Mouse (Mus musculus) spleen, postnatal 36 days (tissue): Measurements from ENCODE around the gene 4933400A11Rik.

ENCODE experiments used
- DNase-seq, 2 experiments: peaks; one replicate each; pipeline ENCODE4 v3.0.0; 2022; ENCODE audit warnings: low spot score in 2 of 2, mixed read lengths in 1 of 2

Gene 4933400A11Rik

DNA sequence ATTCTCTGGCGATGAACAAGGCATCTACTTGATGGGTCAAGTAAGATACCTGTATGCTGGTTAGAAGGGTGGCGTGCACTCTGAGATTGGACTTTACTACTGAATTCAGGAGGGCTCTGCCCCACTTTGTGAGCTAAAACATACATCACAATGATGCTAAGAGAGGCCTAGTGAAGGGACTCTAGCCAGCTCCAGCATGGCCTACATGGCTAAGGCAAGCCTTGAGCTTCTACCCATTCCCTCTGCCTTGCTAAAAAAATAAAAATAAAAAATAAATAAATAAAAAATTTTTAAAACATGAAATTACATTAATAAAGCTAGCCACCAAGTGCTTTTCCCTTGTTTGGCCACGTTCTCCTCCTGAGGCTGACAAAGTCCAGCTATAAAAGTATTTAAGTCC is at the start of gene 4933400A11Rik:
Gene 4933400A11Rik (minus strand): TSS at position 101 of the 400 bp plus-strand sequence.
- DNase-seq = no peak

DNA sequence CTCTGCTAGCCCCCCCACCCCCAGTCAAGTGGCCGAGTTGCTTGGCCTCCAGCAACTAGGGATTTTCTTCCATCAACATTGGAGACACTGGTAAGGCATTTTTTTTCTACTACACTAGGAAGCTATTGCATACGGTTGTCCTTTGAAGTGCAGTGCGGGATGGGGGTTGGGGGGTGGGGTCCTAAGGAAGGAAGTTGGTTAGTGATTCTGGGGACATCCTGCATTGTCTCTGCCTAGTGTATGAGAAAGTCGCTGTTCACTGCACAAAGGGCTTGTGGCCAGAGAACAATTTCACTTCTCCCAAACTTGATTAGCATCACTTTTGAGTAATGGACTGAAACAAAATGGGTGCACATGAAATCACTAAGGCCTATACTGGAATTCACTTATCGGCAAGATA is 48.7 kb upstream of the 4933400A11Rik start:
- no peak for DNase-seq

DNA sequence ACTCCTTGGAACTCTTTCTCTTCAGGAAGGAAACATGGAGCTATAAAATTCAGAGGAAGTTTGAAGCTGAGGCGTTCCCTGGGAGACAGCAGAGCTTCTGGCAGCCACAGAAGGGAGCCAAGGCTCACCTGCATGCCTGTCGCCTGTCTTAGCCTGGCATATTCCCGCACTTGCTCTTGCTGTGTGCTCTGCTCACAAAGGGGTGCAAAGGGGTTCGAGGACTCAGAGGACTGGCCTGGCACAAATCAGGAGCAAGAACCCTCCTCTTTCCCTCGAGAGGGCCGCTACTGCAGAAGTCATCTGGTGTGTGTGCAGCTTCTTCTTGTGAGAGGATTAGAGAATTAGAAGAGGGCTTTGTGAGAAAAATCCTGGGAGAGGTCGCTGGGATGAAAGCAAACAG is 48.3 kb upstream of the 4933400A11Rik start:
- DNase-seq = no peak

DNA sequence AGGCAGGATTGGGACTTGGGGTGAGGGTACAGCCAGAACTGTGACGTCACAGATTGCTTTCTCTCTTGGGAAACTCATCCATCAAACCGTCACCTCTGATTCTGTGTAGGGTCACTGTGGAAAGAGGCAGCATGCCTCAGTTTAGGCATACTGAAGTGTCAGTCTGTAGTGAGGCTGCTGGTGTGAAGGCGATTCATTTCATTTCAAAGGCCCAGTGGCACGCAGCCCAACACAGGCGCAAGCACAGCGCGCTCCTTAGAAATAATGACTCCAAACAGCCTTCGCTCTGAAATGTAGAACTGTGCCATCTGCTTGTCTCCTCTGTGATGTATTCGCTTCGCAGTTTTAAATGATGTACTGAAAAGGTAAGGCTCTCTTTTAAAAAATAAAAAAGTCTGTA is 47.5 kb upstream of the 4933400A11Rik start:
- DNase-seq = no peak

DNA sequence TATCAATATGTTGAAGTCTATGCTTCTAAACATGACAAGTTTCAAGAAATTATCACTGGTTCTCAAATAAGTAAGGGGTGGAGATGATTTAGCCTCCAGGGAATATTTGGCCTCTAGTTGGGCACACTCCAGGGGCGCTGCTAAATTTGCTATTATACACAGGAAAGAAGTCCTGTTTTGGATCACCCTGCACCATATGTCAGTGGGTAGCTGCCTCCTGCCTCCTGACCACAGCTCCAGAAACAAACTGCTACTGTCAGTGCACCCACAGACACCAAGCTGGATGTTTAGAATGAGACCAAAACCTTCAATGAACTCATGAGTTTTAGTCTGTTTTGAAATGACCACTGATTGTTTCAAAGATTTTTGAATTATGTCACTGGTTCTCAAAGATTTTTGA is 34.2 kb upstream of the 4933400A11Rik start:
- DNase-seq = no peak

DNA sequence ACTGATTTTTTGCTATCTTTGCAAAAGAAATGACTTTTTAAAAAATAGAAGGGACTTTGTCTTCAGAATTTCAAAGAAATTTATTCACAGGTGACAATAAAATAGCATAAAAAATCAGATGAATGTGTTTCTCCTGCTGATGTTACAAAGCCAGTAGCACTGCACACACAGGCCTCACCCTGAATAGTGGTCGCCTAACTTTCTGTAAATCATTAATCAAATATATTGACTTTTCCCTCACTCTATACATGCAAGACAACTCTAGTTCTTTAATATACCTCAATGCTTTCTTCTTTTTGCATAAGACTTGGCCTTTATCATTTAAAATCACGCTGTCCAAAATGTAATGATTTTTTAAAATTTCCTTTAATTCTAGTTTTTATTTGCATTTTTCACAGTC is 32.3 kb upstream of the 4933400A11Rik start:
- no peak for DNase-seq

DNA sequence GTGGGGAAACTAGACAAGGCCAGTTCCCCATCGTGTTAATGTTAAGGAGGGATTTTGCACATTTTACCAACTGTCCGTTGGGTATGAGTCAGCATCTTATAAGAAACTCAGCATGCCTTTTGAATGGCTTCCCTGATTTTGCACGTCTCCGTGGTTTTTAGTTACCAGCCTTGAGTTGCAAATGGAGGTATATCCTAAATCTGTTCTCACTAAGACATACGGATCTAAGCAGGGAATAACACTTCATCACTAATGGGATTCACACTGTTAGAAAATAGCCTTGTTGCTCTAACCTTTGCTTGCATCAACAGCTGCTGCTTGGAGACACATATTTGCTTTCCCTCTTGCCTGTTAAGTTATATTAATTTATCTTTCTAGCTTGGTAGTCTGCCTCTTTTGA is 31.9 kb upstream of the 4933400A11Rik start:
- DNase-seq = no peak

DNA sequence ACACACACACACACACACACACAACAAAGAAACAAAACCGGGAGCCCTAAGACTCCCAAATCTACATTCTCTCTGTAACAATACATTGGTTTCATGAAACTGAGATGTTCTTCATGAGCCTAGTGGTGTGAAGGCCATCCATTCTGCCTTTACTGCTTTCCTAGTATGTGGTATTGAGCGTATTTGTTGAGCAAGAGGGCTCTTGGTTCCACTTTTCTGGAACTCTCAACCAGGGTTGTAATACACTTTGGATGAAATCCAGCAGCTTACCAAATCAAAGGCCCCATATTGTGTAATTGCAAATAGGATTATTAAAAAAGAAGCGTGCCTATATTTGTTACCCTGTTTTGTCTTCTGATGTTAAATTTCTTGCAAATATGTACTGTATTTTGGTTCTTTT is 28.3 kb upstream of the 4933400A11Rik start:
- DNase-seq = no peak

DNA sequence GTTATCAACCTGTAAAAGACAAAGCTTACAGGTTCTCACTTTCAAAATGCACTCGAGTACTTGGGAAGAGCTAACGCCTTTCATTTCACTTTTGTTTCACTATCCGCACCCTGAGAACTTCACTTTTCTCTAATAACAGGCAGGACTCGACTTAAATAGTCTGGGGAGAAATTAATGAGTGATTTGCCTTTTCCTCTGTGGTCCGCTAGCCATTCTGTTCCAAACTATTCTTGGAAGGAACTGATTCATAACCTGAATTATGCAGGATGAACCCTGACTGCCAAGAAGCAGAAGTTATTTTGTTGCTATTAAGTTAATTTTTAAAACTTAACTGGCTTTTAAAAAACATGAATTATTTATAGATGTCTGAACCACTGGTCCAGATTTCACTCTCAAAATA is 26.4 kb upstream of the 4933400A11Rik start:
- no peak for DNase-seq

DNA sequence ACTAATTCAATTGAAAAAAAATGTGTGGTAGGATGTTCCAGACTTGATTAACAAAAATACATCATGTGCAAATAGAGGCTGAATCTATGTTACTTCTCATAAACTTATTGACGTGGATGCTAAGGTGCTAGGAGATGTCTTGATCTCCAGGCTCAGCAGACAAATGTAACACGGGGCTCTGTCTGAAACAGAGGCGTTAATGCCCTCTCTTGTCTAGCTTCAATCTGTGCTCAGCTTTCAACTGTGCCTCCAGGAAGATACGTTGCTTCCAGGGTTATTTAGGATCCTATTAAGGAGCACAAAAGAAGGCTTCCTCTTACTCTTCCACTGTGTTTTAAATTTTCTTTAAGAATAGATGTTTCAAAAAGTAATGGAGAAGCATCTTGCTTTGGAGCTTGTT is 20.8 kb upstream of the 4933400A11Rik start:
- no peak for DNase-seq

DNA sequence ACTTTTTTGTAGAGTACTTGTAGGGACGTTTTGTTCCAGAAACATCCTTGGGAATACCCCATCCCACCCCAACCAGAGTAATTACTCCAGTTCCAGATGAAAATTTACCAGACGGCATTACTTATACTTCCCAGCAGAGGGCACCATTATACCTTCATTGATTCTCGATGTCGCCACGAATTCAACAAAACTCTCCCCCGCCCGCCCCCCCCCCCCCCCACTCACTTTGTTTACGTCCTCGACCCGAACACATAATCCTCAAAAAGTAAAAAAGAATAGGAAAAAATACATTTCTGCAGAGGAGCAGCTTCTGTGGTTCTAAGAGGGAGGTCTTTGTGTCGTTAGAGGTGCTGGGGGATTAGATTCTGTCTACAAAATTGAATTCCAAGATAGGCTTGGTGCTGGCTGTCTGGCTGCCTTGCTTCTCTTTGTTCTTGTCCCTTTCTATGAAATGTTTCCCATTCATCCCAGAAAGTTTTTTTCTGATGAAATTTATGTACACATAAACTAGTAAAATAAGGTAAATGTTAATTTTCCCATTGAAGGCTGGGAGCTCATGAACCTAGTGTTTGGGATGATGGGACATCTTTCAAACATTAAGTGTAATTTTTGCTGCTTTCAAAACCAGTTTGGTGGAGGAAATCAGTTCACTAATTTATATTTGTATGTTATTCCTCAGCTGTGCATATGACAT is 19.7 kb upstream of the 4933400A11Rik start:
- peak in 1 of 2 experiments; percentile 20 for DNase-seq

DNA sequence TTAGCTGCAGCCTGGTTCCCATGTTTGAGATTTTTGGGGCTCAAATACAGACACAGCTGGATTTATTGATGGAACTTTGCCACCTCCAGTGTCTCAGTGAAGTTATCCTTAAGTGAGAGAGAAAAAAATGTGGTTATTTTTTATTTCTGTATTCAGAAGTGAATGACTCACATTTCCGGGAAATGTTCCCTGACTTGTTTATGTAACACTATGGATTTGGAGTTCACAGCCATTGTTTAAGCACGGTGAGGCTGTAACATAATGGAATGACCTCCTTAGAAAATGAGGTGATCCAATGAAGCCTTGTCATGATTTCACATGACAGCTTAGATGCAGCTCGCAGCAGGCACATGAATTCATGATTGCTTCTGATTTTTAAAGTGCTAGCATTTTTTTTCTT is 17.7 kb upstream of the 4933400A11Rik start:
- DNase-seq = no peak

DNA sequence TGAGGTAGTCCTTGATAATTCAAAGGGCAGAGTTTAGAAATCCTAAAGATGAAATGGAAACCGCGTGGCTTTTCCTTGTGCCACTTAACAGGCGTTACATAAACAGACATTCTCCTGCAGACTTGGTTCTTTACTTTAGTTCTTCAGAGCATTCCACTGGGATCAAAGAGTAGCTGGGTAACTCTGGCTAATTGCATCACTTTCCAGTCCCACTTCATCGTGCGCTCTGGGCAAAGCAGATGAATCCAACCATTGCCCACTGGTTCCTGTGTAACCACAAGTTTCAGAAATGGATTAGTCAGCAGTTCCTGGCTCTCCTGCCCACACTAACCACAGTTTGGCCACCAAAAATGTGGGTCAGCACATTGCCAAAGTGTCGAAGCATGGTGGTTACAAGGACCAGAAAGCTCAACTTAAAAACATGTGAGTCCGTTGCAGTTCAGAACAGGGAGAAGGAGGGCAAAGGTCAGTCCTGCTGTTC is 15.4 kb upstream of the 4933400A11Rik start:
- no peak for DNase-seq

DNA sequence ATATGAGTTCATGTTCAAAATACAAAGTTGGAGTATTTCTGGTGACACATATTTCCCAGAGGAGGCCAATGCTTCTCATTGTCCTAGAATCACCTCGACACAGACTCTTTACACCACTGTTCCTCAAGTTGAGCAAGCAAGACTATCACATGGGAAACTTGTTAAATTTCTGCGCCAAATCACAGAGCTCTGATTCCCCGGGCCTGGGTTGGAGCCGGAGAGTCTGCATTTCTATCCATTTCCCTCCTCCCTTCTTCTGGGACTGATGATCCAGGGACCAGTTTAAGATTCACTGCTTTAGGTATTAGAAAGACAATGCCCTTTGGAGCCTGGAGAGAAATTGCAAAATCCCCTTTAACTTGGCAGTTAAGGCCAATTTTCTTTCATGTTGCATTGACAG is 15.0 kb upstream of the 4933400A11Rik start:
- no peak for DNase-seq

DNA sequence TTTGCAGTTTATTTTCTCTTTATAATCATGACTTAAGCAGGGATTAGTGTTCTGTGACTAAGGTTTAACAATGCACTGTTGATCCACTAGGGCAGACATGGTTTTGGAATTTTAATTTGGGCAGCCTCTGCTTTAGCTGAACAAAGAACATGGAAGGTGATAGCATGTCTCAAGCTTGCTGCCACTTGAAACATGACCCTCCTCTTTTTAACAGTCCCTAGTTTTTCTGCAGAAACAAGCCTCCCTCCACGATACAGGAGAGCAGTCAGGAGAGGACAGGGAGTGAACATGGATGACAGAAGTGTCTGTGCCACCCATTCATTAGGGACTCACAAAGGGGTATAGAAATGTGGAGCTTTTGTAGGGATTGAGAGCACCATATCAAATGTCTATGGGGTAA is 13.4 kb upstream of the 4933400A11Rik start:
- DNase-seq = no peak

DNA sequence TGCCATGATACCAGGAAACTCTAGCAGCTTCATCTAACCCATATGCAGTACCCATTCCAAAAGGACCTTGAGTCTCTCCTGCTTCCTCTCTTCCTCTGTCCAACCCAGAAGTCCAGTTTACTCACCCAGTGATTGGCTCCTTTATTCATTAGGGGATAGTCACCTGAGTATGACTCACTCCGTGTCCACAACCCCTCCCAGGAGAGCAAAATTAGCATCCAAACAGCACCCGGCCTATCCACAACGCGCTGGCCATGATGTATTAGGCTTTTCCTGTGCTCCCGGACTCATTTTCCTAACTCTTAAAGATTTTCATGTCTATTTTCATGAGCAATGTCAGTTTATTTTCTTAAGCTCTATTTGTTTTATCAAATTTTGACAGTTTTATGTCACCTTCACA is 10.3 kb upstream of the 4933400A11Rik start:
- no peak for DNase-seq

DNA sequence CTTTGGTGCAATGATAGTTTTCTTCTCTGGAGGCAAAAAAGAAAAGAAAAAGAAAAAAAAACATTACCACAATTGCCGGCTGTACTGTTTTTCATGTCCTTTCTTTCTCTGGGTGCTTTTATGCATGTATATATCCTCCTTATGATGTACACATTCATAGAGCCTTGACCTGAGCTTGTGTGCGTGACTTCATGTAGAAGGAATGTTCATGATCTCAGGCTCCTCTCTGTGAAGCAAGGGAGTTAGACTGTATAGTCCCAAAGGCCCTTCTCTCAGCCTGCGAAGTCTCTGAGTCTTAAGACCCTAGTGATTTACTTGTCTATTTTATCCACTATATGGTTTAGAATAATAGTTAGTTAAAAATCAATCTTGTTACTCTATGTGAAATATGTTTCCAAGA is 21.4 kb downstream of the 4933400A11Rik start:
- DNase-seq = no peak

DNA sequence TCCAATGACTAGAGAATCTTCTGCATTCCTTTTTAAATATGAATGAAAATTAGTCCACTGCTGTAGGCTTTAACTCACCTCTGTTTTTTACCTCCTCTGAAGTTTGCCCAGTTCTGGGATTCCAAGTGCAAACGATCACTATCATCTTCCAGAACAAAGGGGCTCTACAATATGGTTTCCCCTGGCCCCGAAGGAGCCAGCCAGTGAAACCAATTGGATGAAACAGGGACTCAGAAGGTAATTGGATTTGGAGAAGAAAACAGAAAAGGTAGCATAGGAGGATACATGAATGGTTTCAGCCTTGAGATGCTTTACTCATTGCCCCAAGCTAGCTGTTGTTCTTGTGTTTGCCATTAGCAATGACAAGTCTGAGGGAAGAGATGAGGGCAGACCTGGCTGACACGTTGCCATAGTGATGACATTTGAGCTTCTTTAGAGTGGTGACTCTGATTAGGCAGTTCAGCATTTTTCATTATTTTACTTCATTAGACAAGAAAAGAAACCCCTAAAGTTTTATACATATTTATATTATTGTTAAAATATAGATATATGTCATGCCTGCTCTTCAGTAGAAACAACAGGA is 44.0 kb downstream of the 4933400A11Rik start:
- DNase-seq = no peak
